Mouse (Mus musculus) c-Kit-positive CD71-positive TER-119-negative erythroid progenitor cells, embryonic 14.5 days (primary cell): ENCODE measurements around the gene Mtpn.

Experiments used
- DNase-seq: peaks from one replicate; pipeline ENCODE4 v3.0.0-alpha.2; 2013; ENCODE audit warnings: low read depth

Gene Mtpn

DNA sequence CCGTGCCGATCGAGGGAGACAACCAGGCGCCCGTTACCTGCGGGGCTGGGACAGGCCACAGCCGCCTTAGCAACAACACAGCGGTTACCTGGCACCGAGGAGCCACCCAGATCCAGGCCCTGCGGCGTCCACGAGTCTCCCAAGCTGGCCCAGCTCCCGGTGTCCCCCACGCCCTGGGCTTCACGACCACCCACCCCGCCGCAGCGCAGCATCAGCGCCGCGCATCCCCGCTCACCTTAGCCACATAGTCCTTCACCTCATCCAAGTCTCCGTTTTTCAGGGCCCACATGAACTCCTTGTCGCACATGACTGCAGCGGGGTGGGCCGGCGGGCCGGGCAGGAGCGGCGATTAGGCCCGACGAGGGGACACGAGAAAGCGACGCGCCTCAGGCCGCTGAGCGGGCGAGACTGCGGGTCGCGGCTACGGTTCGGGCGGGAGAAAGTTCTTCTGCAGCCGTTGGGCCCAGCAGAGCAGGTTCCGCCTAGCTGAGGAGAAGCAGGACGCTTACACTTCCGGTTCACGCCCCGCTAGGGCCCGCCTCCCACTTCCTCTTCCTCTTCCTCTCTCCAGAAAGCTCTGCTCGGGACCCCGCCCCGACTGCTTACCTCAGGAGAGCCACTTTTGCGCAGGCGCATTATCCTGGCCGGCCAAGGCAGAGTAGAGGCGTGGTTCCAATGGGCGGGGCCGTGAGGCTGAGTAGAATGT lies at the start of gene Mtpn:
Gene Mtpn (minus strand): TSS at position 585 of the 706 bp plus-strand sequence.
- DNase-seq: peak; percentile 98

DNA sequence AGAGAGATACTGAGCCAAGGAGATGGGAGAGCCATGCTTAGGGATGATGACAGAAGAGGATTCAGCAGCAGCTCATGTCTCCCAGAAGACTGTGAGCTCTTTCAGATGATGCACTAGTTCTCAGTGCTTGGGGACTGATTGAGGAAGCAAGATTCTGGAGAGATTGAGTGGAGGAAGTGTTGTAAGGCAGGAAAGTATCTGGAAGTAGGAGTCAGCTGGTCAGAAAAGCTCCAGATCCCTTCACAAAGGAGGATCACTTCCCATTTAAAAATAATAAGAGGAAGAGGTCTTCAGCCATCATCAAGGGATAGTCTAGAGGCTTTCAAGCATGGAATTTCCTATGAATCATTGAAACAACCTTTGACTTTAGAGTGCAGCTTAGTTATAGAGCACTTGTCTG lies 29.0 kb upstream of the Mtpn start:
- DNase-seq: no peak

DNA sequence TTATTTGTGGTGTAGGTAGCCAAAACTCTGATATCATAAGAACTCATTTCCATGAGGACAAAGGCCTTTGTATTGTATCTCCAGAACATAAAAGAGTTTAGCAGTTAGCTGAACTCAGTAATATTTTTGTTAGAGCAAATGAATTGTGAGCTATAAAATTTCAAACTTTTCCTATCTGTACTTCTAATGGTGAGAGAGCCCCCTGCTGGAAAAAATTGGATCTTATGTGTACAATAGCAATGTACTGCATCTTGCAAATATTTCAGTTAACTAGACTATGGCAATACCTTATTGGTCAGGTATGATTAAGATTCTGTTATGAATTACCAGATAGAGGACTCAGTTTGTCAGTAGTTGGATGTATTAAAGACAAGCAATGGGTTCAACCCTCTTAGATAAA lies 28.1 kb upstream of the Mtpn start:
- DNase-seq: peak; percentile 22

DNA sequence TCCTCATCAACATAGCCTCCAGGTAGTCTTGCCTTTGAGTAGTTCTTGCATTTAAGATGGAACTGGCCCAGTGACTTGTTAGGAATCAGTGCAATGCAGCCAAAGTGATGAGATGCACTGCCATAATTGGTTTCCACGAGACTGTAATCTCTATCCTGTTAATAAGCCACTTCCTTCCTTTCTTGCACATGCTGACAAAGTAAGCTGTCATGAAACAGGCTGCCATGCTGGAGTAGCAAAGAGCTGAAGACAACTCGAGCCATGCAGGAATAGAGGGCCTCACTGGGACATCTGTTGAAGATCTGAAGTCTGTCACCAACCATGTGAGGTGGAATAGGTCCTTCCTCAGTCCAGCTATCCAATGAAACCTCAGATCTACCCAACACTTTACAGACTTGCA lies 20.3 kb upstream of the Mtpn start:
- no peak for DNase-seq

DNA sequence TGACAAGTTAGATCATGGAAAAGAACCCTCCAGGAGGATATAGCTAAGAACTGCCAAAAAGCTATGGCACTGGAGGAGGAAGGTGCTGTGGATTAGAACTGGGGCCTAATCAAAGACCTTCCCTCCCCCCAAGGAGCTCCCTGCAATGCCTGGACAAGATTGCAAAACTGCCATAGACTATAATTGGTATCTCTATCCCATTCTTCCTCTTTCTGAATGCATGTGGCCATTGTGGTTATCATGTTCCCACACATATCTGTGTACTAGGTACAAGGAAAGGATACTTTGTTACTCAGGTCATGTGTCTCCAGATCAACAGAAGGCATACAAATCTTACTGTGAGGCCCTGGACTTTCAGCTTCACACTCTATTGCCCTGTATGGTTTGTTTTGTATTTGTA lies 4.7 kb upstream of the Mtpn start:
- DNase-seq: no peak

DNA sequence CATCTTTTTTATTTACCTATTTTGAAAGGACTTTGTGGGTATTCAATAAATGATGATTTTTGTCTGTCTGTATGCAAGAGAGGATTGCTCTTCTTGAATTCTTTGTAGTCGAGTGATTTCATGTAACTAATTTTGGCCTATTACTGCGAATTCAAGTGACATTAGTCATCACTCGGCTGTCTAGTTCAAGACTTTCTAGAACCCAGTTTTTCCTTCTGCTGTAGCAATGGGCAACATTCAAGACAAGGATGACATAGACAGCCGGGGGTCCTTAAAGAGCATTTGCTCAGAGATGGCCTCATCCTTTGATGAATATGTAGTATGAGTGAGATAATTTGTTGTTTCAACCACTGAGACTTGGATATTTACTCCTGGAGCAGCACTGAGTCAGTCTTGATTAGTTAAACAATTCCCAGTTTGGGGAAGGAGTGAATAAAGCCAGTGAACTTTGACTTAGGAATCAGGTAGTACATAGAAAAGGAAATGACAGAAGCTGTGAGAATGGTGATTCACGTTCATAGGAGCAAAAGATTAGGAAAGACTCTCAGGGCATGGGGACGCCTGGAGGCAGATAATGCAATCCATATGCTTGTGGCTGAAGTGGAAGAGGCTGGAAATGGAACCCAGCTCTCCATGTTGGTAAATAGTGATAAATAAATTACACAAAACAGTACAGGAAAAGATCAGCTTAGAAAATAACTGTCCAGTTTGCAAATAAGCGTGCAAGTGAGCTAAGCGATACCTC lies 3.1 kb upstream of the Mtpn start:
- DNase-seq: no peak

DNA sequence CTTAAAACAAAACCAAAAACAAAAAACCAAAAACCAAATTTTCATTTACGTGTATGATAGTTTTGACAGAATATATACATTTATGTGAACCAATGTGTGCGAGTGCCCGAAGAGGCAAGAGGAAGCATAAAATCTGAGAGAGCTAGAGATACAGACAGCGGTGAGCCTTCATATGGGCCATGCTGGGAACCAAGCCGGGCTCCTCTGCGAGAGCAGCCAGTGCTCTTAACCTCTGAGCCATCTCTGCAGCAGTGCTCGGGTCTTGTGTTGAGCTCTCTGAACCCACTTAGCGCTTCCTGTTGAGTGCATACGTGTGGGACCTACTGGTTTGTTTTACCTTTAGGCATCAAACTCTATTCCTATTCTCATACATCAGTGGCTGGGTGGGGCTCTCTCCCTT lies 689 bp upstream of the Mtpn start:
- no peak for DNase-seq

DNA sequence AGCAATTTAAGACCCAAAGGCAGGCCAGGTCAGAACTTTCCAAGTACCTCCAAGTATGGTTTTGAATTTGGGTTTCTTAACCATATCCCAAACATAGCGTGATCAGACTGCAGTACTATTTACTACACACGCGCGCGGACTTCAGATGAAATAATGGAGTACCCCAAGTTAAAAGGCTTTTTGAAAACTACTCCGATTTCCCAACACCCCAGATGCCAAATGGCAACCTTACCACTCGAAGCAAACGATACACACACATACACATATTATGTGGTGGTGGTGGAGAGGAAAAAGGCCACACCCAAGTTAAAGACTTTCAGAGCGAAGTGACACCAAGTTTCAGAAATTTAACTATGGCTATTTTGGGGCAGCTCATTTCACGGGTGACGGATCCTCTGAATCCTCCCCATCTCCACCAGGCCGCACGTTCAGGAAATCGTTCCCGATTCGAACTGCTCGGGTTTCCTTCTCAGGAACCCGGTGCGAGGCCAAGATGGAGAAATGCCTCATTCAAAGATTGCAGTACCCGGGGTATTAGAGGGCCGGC lies 858 bp downstream of the Mtpn start:
- DNase-seq: peak; percentile 14

DNA sequence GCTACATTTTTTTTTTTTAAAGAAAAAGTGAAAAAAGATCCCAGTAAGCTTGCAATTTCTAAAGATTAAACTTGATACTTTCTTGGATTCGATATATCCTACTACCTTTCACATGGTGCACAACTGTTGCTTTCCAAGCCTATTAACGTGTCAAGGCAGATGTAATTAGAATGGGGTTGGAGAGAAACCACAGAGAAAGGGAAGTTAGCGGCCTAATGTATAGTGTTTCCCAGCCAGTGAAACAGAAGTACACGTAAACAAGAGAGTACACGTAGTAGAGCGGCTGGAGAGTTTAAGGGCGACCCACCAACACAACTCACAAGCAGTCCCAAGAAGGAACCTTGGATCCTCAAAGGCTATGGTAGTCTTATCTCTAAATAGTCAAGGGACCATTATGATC lies 3.7 kb downstream of the Mtpn start:
- DNase-seq: no peak

DNA sequence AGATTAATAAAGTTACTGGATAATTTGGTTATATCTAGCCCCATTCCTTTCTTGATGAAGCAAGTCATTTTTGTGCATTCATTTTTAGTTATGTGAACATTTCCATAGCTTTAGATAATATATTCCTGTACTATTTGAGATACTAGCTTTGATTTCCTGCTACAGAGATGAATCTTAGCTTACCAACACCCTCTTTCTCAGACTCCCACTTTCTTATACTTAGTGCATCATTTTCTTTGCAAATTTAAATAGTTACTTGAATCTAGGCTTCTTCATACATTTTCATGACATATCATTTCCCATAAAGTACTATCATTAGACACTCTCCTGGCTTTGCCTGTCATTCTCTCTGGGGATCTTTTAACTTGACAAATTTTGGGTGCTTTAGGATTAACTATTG lies 26.3 kb downstream of the Mtpn start:
- no peak for DNase-seq

DNA sequence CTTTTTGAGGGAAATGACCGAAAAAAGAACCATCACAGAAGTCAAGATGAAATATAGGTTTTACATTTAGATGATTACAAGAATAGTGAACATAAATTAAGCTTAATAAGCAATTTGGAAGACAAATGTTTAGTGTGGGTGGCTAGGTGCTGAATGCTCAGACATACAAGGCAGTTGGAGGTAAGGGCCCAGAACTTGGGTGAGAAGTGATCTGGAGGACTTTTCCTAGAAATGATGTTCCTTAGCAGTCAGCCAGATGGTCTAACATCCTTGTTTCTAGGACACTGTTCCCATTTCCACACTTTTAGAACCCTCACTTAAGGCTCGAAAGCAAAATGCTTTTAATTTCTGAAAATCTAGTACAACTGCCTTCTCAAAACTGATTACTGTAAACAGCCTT lies 34.9 kb downstream of the Mtpn start:
- no peak for DNase-seq

DNA sequence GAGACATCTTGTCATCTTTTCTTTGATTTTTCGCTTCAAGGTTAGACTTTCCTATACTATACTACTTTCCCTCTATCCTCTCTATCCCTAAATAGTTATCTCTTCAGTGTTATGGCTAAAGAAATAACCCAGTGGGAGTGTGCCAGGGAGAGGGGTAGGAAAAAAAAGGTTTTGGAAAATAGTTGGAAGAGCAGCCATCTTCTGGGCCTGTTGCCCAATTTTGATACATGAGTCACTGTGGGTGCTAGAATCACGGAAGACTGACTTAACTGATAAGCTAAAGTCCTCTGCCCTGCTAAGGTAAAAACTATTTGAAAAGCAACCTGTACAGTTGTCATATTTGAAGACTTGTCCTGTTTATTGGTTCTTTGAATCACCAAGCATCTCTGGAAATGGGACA lies 36.8 kb downstream of the Mtpn start:
- no peak for DNase-seq

DNA sequence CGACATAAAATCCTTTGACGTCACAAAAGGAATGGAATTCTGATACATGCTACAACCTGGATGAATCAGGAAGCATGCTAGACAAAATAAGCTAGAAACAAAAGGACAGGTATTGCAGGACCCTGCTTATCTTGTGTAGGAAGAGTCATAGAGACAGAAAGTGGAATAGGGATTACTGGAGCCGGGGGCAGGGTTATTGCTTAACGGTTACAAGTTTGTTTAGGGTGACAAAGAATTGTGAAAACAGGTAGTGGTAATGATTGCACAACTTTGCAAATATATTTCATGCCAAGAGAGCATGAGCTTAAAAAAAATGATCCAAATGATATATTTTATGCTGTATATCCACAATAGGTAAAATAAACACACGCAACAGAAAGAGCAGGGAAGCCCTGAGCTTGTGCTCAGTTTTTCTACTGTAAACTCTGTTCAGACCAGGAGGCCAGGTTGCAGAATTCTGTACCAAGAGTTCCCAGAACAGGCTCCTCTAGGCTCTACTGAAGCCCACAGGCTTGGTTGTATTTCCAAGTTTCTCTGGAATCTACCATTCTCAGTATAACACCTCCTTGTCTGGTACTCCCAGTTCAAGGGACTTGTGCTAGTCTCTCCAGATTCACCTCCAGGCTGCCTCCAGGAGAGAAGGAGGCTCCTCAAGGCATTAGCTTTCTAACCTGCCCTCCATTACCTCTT lies 39.6 kb downstream of the Mtpn start:
- no peak for DNase-seq

DNA sequence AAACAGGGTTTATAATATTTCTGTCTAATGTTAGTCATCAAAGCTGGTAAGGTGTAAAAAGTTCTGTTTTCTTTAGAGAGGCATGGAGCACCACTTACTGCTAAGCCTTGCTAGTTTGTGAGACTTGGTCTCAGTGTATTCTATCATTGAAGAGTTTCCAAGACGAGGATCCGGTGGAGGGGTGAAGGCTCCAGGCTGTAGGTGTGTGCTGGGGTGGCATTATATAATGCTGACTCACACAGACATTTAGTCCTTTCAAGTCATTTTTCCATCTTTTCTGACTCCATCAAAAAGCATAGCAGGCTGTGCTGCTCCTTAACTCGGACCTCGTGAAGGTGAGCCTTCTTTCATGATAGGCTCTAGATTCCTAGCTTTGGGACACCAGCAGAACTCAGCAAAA lies 42.3 kb downstream of the Mtpn start:
- no peak for DNase-seq

DNA sequence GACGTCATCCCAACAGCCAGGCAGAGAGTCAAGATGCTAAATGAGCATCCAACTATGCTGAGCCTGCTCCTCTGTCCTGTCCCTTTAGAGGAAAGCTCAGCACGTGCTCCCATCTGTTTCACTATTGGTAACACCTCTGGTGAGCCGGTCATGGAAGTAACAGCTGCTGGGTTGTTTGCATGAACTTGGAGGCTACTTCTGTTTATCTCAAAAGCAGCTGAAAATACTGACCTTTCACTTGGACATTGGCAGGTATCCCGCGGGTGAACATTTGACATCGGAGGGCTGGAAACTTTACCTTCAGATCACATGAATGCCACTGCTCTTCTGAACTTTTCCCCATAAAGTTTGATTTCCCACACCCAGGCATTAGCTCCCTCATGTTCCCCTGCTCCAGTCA lies 45.8 kb downstream of the Mtpn start:
- no peak for DNase-seq

DNA sequence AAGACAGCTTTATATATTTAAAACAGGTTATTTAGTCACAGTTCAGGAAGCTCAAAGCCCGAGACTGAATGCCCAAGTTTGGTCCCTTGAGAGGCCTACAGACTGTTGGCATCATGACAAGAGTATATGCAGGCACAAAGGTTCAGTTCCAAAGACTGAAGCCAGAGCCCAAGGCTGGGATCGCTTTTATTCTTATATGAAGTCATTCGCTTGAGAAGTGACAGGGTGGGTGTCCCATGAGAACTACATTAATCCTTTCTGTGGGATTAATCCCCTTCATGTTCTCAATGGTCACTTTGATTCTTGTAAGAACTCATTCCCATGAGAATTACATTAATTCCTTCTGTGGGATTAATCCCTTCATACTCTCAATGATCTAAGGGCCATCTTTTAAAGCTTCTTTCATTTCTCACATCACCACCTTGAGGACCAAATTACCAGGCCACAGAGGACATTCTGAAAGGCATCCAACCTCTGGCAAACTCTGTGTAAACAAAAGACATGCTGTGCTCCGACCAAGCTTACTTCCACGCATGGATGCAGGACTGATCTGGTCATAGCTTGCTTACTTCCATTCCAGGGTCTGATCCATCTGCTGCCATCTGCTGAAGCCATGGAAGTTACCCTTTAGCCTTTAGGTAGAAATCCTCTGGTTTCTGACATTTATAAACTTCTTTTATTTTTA lies 59.9 kb downstream of the Mtpn start:
- DNase-seq: no peak

DNA sequence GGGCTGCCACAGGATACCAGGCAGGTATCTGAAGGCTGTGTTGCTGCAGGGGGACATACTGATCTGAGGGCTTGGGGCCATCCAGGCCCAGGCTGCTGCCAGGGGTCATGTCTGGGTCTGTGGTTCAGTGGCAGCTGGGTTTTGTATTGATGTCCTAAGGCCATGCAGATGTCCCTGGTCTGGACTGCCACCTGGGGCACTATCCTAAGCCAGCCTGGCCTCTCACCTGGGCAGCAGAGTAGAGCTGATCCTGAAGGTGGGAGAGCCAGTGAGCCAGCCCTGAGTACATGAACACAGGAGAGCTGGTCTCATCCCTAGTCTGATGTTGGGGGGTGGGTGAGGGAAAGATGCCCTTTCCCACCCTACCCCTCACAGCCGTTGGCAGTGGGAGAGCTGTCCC lies 62.9 kb downstream of the Mtpn start:
- DNase-seq: no peak

DNA sequence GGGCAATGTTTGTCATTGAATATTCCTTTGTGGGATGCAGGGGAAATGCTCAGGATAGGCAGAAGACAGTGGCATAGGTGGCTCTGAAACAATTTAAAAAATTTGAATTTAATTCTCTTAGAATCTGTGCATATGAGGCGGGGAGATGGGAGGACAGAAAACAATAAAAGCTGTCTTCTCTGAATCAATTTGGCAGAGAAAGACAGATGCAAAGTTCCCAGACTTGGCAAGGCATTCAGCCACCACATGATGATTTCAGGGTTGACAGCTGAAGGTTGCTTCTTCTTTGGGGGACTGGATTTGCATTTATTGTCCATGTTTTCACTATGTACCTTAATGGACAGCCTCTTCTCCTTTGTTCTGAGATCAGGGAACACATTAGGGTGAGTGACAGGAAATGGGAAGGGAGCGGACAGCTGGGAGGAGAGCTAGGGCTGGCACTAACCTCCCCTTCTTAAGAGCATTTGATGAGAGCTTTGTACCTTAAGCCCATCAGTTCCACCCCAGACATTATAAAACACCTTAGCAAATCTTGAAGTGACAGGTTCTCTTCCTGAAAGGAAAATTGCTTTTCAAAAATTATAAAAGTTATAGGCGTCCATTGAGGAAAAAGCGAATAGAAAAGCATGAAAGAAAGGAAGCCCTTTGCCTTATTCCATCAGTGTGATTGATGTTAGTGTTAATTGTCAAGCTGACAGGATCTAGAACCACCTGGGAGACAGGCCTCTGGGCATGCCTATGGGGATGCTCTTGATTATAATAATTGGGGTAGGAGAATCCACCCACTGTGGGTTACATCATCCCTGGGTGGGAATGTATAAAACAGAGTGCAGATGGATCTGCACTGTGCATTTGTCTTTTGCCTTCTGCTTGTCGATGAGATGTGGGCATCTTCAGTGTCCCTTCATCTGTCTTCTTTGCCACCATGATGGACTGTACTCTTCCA lies 76.0 kb downstream of the Mtpn start:
- no peak for DNase-seq

DNA sequence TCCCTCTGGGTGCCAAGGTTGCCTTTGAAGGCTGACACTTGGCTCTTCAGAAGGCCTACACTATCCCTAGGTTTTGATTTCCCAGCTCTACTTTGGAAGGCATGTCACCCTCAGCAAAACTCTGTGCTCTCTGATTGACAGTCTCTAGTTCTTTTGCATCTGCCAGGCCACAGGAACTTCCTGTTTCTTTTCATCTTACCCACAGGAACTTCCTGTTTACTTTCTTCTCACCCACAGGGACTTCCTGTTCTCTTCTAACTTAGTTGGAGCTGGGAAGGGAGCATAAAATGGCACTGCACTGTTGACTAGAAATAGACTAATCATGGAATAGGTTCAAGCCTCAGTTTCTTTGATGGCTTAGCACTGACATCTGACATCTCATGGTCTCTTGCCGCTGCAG lies 77.2 kb downstream of the Mtpn start:
- DNase-seq: no peak
